Mouse (Mus musculus) forebrain, embryonic 11.5 days (tissue): ENCODE measurements around the gene Mast4. TPM values are rescaled to one million over a fixed set of nuclear protein-coding genes. Genes with fewer than 3 reads are reported as not detected.

Experiments used
- ATAC-seq: fragments of 200-750 bp; cut with Nextera tagmentation; replicated peaks from 2 replicates; pipeline ENCODE4 v1.8.0; 2017; ENCODE audit warnings: moderate TSS enrichment; ENCODE audit not compliant: low FRiP score
- DNase-seq: peaks from one replicate; pipeline ENCODE4 v3.0.0-alpha.2; 2017; ENCODE audit warnings: low spot score
- H3K27ac ChIP-seq: fragments of 300-500 bp; sonication (generic); 2 replicates; pipeline ENCODE4 v1.5.1; 2014; ENCODE audit warnings: low read depth, low read length
- H3K27me3 ChIP-seq: fragments of 300-500 bp; sonication (generic); 2 replicates; pipeline ENCODE4 v1.6.1; 2014; ENCODE audit warnings: mild to moderate bottlenecking, low read length, mixed read lengths; ENCODE audit not compliant: control insufficient read depth, insufficient read depth
- H3K36me3 ChIP-seq: fragments of 300-500 bp; sonication (generic); 2 replicates; pipeline ENCODE4 v1.6.1; 2014; ENCODE audit warnings: mild to moderate bottlenecking, low read length, moderate library complexity, mixed read lengths; ENCODE audit not compliant: control insufficient read depth, insufficient read depth
- H3K4me1 ChIP-seq: fragments of 300-500 bp; sonication (generic); replicated peaks from 2 replicates; pipeline ENCODE4 v1.6.1; 2014; ENCODE audit warnings: low read length, mixed read lengths; ENCODE audit not compliant: control insufficient read depth, insufficient read depth
- H3K4me2 ChIP-seq: fragments of 300-500 bp; sonication (generic); 2 replicates; pipeline ENCODE4 v1.6.1; 2014; ENCODE audit warnings: low read depth, mild to moderate bottlenecking, low read length, moderate library complexity, mixed read lengths; ENCODE audit not compliant: severe bottlenecking
- H3K4me3 ChIP-seq: fragments of 300-500 bp; sonication (generic); 2 replicates; pipeline ENCODE4 v1.5.1; 2014; ENCODE audit warnings: low read depth, low read length
- H3K9ac ChIP-seq: fragments of 300-500 bp; sonication (generic); 2 replicates; pipeline ENCODE4 v1.6.1; 2014; ENCODE audit warnings: low read length
- H3K9me3 ChIP-seq: fragments of 300-500 bp; sonication (generic); 2 replicates; pipeline ENCODE4 v1.6.1; 2016; ENCODE audit warnings: low read length, mixed read lengths; ENCODE audit not compliant: control insufficient read depth
- WGBS: fragments of 180-500 bp; shearing (Covaris S2); extraction: QIAGEN DNeasy Blood & Tissue Kit; methylation state at CpG from one replicate; pipeline ENCODE4 v1.1.7; 2014; 5-methylcytosine and 5-hydroxymethylcytosine counted together
- polyA plus RNA-seq: library from polyadenylated mRNA; unstranded; fragments of >200 nt; fragmentation: Nextera tagmentation; extraction: Ambion mirVana; gene quantifications from 2 replicates; pipeline ENCODE4 v1.2.1, GENCODE M21; 2014

Mast4 gene
- polyA plus RNA-seq, 1 experiment from 2014 or later, result 23.5 TPM

- no peak overlapping the region for H3K27ac ChIP-seq
- no peak for ATAC-seq
- no peaks in the 10 kb centered on the region for H3K9me3 ChIP-seq
- H3K4me2 ChIP-seq, result no peak overlapping the region
- 96% methylated on average over 1 of the region's 1 CpGs for WGBS
- no peak overlapping the region for H3K9ac ChIP-seq
- DNase-seq, result no peak
- H3K4me1 ChIP-seq, result no peaks in the 10 kb centered on the region
- H3K36me3 ChIP-seq, result no peaks in the 10 kb centered on the region
- H3K4me3 ChIP-seq, result no peak overlapping the region
- no peaks in the 10 kb centered on the region for H3K27me3 ChIP-seq
Measured at GRCm38 (mm10) chr13:102990085-102990484, 344.2 kb downstream of the Mast4 start.

- 74% methylated on average over 11 of the region's 11 CpGs for WGBS
- no peaks in the 10 kb centered on the region for H3K36me3 ChIP-seq
- ATAC-seq (no peak), DNase-seq (no peak)
- H3K9me3 ChIP-seq, result no peaks in the 10 kb centered on the region
- H3K9ac ChIP-seq, result no peak overlapping the region
- no peak overlapping the region for H3K27ac ChIP-seq
- no peaks in the 10 kb centered on the region for H3K4me1 ChIP-seq
- no peaks in the 10 kb centered on the region for H3K27me3 ChIP-seq
- H3K4me3 ChIP-seq, result no peak overlapping the region
- H3K4me2 ChIP-seq, result no peak overlapping the region
Measured at GRCm38 (mm10) chr13:102989616-102990015, 344.7 kb downstream of the Mast4 start.

DNA sequence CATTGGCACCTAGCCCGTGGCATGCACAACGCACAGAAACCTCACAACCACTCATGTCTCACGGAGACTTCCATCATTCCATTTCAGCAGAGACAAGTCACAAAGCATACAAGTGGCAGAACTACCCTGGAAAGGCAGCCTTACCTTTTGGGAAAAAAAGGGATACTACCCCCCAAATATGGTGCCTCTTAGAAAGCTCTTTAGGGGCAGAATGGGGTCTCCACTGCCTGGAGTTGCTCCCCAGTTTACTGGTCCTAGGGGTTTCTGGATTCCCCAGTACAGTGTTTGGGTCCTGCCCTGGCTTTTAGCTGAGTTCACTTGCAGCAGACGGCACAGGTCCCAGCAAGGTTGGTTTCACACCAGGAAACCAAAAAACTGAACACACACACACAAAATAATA, 345.3 kb downstream of the Mast4 start:
- no peak overlapping the region for H3K4me3 ChIP-seq
- no peaks in the 10 kb centered on the region for H3K4me1 ChIP-seq
- ATAC-seq, result no peak
- WGBS, result 95% methylated on average over 4 of the region's 4 CpGs
- no peaks in the 10 kb centered on the region for H3K36me3 ChIP-seq
- H3K4me2 ChIP-seq, result no peak overlapping the region
- no peaks in the 10 kb centered on the region for H3K9me3 ChIP-seq
- no peak for DNase-seq
- no peak overlapping the region for H3K27ac ChIP-seq
- H3K27me3 ChIP-seq, result no peaks in the 10 kb centered on the region
- H3K9ac ChIP-seq, result no peak overlapping the region

- Histone ChIP-seq H3K9me3 (no peaks in the 10 kb centered on the region), H3K27ac (no peak overlapping the region), H3K36me3 (no peaks in the 10 kb centered on the region), H3K4me3 (no peak overlapping the region), H3K9ac (no peak overlapping the region), H3K4me2 (no peak overlapping the region), H3K27me3 (no peaks in the 10 kb centered on the region), H3K4me1 (no peaks in the 10 kb centered on the region)
- DNase-seq (no peak), ATAC-seq (no peak)
- WGBS, result 73% methylated on average over 11 of the region's 11 CpGs
Measured at GRCm38 (mm10) chr13:102988251-102988895, 345.9 kb downstream of the Mast4 start.

DNA sequence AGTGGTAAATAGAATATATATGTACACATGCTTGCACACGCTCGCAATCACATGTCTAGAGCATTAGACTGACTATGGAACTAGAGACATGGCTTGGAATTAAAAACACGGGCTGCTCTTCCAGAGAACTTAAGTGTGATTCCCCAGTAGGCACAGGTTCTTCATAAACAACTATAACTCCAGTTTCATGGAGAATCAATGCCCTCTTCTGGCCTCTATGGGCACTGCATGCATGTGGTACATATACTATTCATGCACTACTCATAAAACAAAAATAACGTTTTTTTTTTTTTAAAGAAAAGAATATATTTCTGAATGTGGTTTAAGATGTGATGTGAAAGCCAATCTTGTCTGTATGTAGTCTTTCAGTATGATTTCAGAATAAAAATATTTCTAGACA, 349.7 kb downstream of the Mast4 start:
- Histone ChIP-seq H3K27me3 (no peaks in the 10 kb centered on the region), H3K4me3 (no peak overlapping the region), H3K9me3 (no peaks in the 10 kb centered on the region; the same call in 1 of the 2 replicates), H3K4me1 (no peaks in the 10 kb centered on the region), H3K36me3 (no peaks in the 10 kb centered on the region), H3K9ac (no peak overlapping the region), H3K27ac (no peak overlapping the region), H3K4me2 (no peak overlapping the region)
- DNase-seq (no peak), ATAC-seq (no peak)
- 94% methylated on average over 4 of the region's 4 CpGs for WGBS

DNA sequence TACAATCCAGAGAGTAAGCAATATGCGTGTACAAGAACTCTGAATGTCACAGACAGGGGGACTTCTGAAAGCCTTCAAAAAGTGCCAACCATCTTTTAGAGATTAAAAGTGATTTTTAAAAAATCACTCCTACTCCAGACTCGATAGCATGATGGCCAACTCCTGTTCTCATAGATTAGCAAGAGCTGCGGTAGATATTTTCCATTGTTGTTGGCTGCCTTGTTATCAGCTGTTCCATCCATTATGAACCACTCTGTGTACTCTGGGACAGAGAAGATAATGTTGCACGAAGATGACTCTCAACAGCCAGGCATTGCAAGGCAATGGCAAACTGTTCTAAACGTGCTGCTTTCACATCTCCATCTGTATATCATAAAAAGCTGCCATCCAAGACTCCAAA, 360.4 kb downstream of the Mast4 start:
- Histone ChIP-seq H3K4me1 (no peaks in the 10 kb centered on the region), H3K4me2 (no peak overlapping the region), H3K9ac (no peak overlapping the region), H3K4me3 (no peak overlapping the region), H3K27ac (no peak overlapping the region), H3K27me3 (no peaks in the 10 kb centered on the region), H3K36me3 (no peaks in the 10 kb centered on the region), H3K9me3 (no peaks in the 10 kb centered on the region)
- 89% methylated on average over 5 of the region's 5 CpGs for WGBS
- ATAC-seq (no peak), DNase-seq (no peak)

DNA sequence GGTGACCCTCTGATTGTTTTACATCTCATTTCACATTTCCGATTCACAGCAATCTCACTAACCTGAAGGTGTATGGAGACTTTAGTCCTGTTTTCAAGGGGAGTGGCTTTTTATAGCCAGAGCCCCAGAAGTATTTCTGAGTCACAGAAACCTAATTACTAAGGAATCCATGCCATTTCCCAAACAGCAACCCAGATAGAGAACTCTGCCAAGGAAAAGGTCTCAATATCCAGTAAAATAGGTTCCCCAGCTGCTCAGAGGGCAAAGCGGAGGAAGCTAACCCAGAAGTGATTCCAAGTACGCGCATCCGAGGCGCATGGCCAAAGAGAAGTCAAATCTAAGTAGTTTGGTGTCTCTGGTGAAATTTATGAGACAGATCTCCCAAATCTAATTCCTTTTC, 370.8 kb downstream of the Mast4 start:
- 97% methylated on average over 6 of the region's 6 CpGs for WGBS
- no peak for DNase-seq

GRCm38 (mm10) chr13:102958273-102959270, 375.7 kb downstream of the Mast4 start:
- Histone ChIP-seq H3K27ac (no peak overlapping the region), H3K4me1 (0 out of 2 replicates have a peak, but pooled peaks cover 1% of the 10 kb centered on the region), H3K9ac (no peak overlapping the region), H3K4me2 (peak overlapping the region; percentile 49), H3K27me3 (no peaks in the 10 kb centered on the region), H3K4me3 (peak overlapping the region; percentile 11; the same call in 1 of the 2 replicates), H3K9me3 (no peaks in the 10 kb centered on the region), H3K36me3 (no peaks in the 10 kb centered on the region)
- ATAC-seq, result no peak; the same call in none of the 2 replicates
- 53% methylated on average over 19 of the region's 19 CpGs for WGBS
- no peak for DNase-seq

More for the DNA sequence above, 370.8 kb downstream of the Mast4 start:
- no peak overlapping the region for H3K4me3 ChIP-seq
- H3K9ac ChIP-seq, result no peak overlapping the region
- no peaks in the 10 kb centered on the region for H3K36me3 ChIP-seq
- no peak for ATAC-seq
- no peaks in the 10 kb centered on the region for H3K4me1 ChIP-seq
- no peak overlapping the region for H3K4me2 ChIP-seq
- no peaks in the 10 kb centered on the region for H3K9me3 ChIP-seq
- H3K27me3 ChIP-seq, result no peaks in the 10 kb centered on the region
- no peak overlapping the region for H3K27ac ChIP-seq
